Mouse (Mus musculus) lung, adult 2 months (tissue): ENCODE data around the gene Ttll5.

Experiments used
- CTCF ChIP-seq: fragments of 200-500 bp; IDR thresholded peaks from 2 replicates; pipeline ENCODE4 v1.5.1; 2011; ENCODE audit warnings: mild to moderate bottlenecking, low read length, control low read depth; ENCODE audit not compliant: insufficient read depth
- POLR2A ChIP-seq: fragments of 200-500 bp; IDR thresholded peaks from 2 replicates; pipeline ENCODE4 v1.6.1; 2011; ENCODE audit warnings: low read depth, mild to moderate bottlenecking, control low read depth, low read length, borderline replicate concordance; ENCODE audit errors: extremely low read depth

GRCm38 (mm10) chr12:85964436-85964835, 140.0 kb downstream of the Ttll5 start:
- TF ChIP-seq POLR2A (no peak), CTCF (no peak)
